Mouse (Mus musculus) forebrain, embryonic 14.5 days (tissue): ENCODE data around the gene Mrpl18. TPM values are rescaled to one million over a fixed set of nuclear protein-coding genes. Genes with fewer than 3 reads are reported as not detected.
A peak's percentile ranks its signal among the peaks of the same experiment; 100 is the strongest.

Experiments used
- ATAC-seq: fragments of 200-750 bp; cut with Nextera tagmentation; 2 replicates; pipeline ENCODE4 v1.8.0; 2017; ENCODE audit warnings: mild to moderate bottlenecking, moderate library complexity
- DNase-seq: peaks from one replicate; pipeline ENCODE4 v3.0.0-alpha.2; 2015; ENCODE audit warnings: low spot score
- H3K27ac ChIP-seq: fragments of 300-500 bp; sonication (generic); 2 replicates; pipeline ENCODE4 v1.5.1; 2014; ENCODE audit warnings: low read depth, mild to moderate bottlenecking, control low read depth, low read length, moderate library complexity
- H3K27me3 ChIP-seq: fragments of 300-500 bp; sonication (generic); replicated peaks from 2 replicates; pipeline ENCODE4 v1.6.1; 2014; ENCODE audit warnings: low read length, control low read depth, mixed read lengths; ENCODE audit not compliant: control insufficient read depth, insufficient read depth
- H3K36me3 ChIP-seq: fragments of 300-500 bp; sonication (generic); 2 replicates; pipeline ENCODE4 v1.6.1; 2014; ENCODE audit warnings: low read length, control low read depth; ENCODE audit not compliant: control insufficient read depth, insufficient read depth
- H3K4me1 ChIP-seq: fragments of 300-500 bp; sonication (generic); 2 replicates; pipeline ENCODE4 v1.6.1; 2014; ENCODE audit warnings: antibody characterized with exemption, low read length, control low read depth; ENCODE audit not compliant: control insufficient read depth, insufficient read depth
- H3K4me2 ChIP-seq: fragments of 300-500 bp; sonication (generic); 2 replicates; pipeline ENCODE4 v1.6.1; 2014; ENCODE audit warnings: mild to moderate bottlenecking, control low read depth, low read length
- H3K4me3 ChIP-seq: fragments of 300-500 bp; sonication (generic); 2 replicates; pipeline ENCODE4 v1.5.1; 2014; ENCODE audit warnings: low read depth, low read length, control low read depth
- H3K9ac ChIP-seq: fragments of 300-500 bp; sonication (generic); 2 replicates; pipeline ENCODE4 v1.6.1; 2014; ENCODE audit warnings: mild to moderate bottlenecking, low read length, control low read depth, moderate library complexity
- H3K9me3 ChIP-seq: fragments of 300-500 bp; sonication (generic); replicated peaks from 2 replicates; pipeline ENCODE4 v1.6.1; 2016; ENCODE audit warnings: low read length, control low read depth, mixed read lengths; ENCODE audit not compliant: control insufficient read depth
- WGBS: fragments of 180-500 bp; shearing (Covaris S2); extraction: QIAGEN DNeasy Blood & Tissue Kit; methylation state at CpG from one replicate; pipeline ENCODE4 v1.1.7; 2014; 5-methylcytosine and 5-hydroxymethylcytosine counted together
- polyA plus RNA-seq: library from polyadenylated mRNA; unstranded; fragments of >200 nt; fragmentation: Nextera tagmentation; extraction: Ambion mirVana; gene quantifications from 2 replicates; pipeline ENCODE4 v1.2.1, GENCODE M21; 2014

Mrpl18 gene
- polyA plus RNA-seq, 1 experiment from 2014 or later, result 113 TPM

DNA sequence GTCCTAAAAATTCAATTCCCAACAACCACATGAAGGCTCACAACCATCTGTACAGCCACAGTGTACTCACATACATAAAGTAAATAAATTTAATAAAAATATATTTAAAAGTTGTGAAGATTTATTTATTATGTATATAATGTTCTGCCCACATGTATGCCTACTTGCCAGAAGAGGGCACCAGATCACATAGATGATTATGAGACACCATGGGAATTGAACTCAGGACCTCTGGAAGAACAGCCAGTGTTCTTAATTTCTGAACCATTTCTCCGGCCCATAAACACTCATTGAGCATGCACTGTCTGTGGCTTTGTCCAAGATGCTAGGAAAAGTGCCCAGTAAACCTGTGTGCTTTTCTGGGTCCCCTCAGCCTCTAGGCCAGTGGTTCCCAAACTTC lies 34.9 kb downstream of the Mrpl18 start:
- no peaks in the 10 kb centered on the region for H3K9me3 ChIP-seq
- DNase-seq (no peak), ATAC-seq (no peak)
- H3K36me3 ChIP-seq, result no peaks in the 10 kb centered on the region
- no peak overlapping the region for H3K4me2 ChIP-seq
- no peaks in the 10 kb centered on the region for H3K27me3 ChIP-seq
- no peaks in the 10 kb centered on the region for H3K4me1 ChIP-seq
- H3K9ac ChIP-seq, result no peak overlapping the region
- 80% methylated on average over 1 of the region's 1 CpGs for WGBS
- H3K27ac ChIP-seq, result no peak overlapping the region
- H3K4me3 ChIP-seq, result no peak overlapping the region

DNA sequence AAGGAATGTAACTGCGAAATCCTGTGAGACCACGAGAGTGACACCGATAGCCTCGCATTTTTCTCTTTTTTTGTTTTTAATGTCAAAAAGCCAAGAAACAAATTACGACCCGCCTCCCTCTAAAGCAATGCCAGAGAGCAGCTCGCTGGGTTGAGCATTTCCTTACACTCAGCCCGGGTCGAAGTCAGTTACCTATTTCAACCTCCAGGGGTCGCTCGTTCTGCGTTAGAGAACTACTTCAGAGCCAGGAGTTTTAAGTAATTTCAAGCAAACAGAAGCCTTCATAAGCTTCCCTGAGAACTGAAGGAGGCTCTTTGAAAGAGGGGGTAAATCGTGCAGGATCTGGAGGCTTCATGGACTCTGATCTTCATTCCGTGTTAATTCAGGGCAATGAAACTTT lies 36.0 kb downstream of the Mrpl18 start:
- Histone ChIP-seq H3K27me3 (no peaks in the 10 kb centered on the region), H3K4me2 (peak overlapping the region; percentile 24; the same call in 1 of the 2 replicates), H3K4me3 (no peak overlapping the region), H3K36me3 (no peaks in the 10 kb centered on the region), H3K27ac (no peak overlapping the region), H3K9me3 (no peaks in the 10 kb centered on the region), H3K4me1 (no peaks in the 10 kb centered on the region), H3K9ac (no peak overlapping the region)
- 1% methylated on average over 14 of the region's 14 CpGs for WGBS
- ATAC-seq (peak; percentile 62), DNase-seq (peak; percentile 92)

DNA sequence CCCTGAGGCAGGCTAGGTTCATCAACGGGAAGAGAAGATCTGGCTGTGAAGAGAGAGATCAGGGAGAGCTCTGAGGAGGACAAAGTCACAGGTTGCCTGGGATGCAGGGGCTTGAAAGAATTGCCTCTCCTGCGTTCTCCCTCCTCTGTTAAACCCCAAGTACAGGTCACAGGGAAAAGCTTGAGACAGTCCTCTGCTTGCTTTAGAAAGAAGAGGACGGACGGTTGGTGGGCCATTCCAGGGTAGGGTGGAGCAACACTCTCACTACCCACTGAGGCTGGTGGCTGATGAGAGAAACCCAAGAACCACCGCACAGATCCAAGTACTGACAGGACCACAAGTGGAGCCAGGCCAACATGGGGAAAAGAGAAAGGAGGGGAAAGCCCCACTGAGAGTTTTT lies 40.4 kb downstream of the Mrpl18 start, which contains the start of gene Mrgprh:
Gene Mrgprh, plus strand, starts transcription at position 301 of the 400 bp plus-strand sequence.
- WGBS, result 83% methylated on average over 5 of the region's 5 CpGs
- Histone ChIP-seq H3K9ac (no peak within 1 kb of the TSS), H3K27me3 (no peaks in the 10 kb centered on the region), H3K4me3 (no peak within 1 kb of the TSS), H3K4me1 (no peaks in the 10 kb centered on the region), H3K4me2 (no peak within 1 kb of the TSS), H3K27ac (no peak within 1 kb of the TSS), H3K36me3 (no peaks in the 10 kb centered on the region), H3K9me3 (no peaks in the 10 kb centered on the region)
- ATAC-seq (no peak), DNase-seq (no peak)

DNA sequence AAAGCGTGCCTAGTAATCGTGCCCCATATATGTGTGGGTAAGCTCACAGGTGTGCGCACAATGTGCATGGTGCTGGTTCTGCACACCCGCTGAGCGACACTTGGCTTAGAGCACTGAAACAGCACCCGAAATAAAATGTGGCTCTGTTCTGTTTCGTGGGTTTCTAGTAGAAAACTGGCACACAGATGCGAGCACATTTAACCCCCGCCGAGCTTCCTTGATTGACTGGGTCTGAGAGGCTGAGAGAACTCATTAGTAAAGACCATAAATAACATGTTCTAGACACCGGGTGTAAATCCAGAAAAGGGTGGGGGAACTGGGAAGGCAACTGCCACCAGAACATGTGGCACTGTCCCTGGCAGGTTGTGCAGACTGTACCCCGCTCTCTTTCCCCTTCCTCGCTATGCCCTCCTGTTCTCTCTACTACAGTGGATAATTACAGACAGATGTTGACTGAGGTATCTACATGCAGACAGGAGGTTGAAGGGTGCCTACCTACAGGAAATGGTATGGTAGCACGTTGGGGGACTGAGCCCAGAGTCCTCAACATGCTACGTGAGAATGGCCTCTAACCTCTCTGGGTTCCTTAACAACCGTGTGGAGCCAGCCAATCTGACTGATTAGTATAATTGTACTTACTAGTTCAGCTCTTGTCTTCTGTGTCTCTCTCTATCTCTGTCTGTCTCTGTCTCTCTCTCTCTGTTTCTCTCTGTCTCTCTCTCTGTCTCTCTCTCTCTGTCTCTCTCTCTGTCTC lies 43.7 kb downstream of the Mrpl18 start:
- 72% methylated on average over 16 of the region's 16 CpGs for WGBS

DNA sequence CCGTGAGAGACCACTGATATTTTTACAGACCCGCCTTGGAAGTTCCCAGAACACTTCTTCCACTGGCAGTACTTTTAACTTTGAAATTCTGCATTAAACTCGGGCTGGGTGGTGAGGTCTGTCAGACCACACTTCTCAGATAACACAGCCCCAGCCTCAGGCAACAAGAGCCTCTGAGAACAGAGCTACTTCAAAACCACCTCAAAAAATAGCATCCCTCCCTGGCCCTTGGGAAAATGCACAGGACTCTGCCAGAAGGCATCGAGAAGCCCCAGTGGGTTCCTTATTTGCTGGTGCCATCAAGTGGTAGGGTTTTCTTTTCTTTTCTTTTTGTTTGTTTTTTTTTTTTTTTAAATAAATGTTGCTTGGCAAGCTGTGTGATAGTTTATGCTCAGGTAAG lies 47.5 kb downstream of the Mrpl18 start:
- no peak overlapping the region for H3K4me2 ChIP-seq
- H3K27me3 ChIP-seq, result no peaks in the 10 kb centered on the region
- 57% methylated on average over 4 of the region's 4 CpGs for WGBS
- no peaks in the 10 kb centered on the region for H3K36me3 ChIP-seq
- H3K9me3 ChIP-seq, result no peaks in the 10 kb centered on the region
- ATAC-seq (no peak), DNase-seq (no peak)
- no peak overlapping the region for H3K9ac ChIP-seq
- no peak overlapping the region for H3K27ac ChIP-seq
- H3K4me1 ChIP-seq, result no peaks in the 10 kb centered on the region
- H3K4me3 ChIP-seq, result no peak overlapping the region

More for the DNA sequence above, 43.7 kb downstream of the Mrpl18 start:
- ATAC-seq, result no peak
- Histone ChIP-seq H3K9ac (no peak overlapping the region), H3K36me3 (no peaks in the 10 kb centered on the region), H3K4me1 (no peaks in the 10 kb centered on the region), H3K4me3 (no peak overlapping the region), H3K27me3 (no peaks in the 10 kb centered on the region), H3K4me2 (no peak overlapping the region), H3K27ac (no peak overlapping the region), H3K9me3 (no peaks in the 10 kb centered on the region)
- DNase-seq, result no peak

DNA sequence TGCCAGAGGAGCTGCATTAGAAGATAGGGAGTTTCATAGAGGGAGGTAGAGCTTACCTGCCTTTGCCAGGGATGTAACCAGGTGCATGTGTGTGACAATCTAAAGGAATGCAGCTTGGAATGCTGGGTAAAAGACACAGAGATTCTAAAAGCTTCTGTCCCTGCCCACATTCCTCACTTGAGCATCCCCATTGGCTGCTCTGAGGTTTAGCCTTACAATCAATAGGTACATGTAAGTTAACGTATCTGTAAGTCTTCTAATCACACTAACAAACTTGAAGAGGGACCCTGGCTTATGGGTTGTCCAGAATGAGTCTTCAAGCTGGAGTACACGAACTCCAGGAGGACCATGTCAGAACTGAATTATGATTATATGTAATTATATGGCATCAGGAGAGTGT lies 48.1 kb downstream of the Mrpl18 start, which contains the start of gene Mas1:
Gene Mas1, minus strand, starts transcription at position 101 of the 400 bp plus-strand sequence.
- ATAC-seq (no peak), DNase-seq (no peak)
- Histone ChIP-seq H3K4me3 (no peak within 1 kb of the TSS), H3K4me2 (no peak within 1 kb of the TSS), H3K9me3 (no peaks in the 10 kb centered on the region), H3K4me1 (no peaks in the 10 kb centered on the region), H3K27me3 (no peaks in the 10 kb centered on the region), H3K27ac (no peak within 1 kb of the TSS), H3K36me3 (no peaks in the 10 kb centered on the region), H3K9ac (no peak within 1 kb of the TSS)
- WGBS, result 75% methylated on average over 2 of the region's 2 CpGs

DNA sequence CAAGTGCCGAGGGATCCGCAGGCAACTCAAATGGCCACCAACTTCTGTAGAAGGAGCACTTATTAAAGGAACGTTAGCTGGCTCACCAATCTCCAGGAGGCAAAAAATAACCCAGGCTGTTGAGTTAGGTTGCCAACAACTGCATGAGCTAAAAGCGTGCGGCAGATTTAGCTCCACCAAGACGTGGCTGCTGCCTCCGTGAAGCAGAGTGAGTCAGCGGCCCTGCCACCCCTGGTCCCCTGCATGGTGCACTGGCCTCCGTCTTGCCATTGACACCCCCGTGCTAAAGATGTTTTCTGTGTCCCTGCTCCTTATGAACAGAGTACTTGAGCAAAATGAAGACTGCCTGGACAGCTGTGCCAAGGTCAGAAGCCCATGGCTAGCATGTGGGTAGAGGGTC lies 49.3 kb downstream of the Mrpl18 start:
- no peaks in the 10 kb centered on the region for H3K4me1 ChIP-seq
- ATAC-seq (no peak), DNase-seq (no peak)
- no peak overlapping the region for H3K9ac ChIP-seq
- no peaks in the 10 kb centered on the region for H3K9me3 ChIP-seq
- no peaks in the 10 kb centered on the region for H3K36me3 ChIP-seq
- no peak overlapping the region for H3K27ac ChIP-seq
- 83% methylated on average over 10 of the region's 10 CpGs for WGBS
- H3K27me3 ChIP-seq, result no peaks in the 10 kb centered on the region
- H3K4me2 ChIP-seq, result no peak overlapping the region
- H3K4me3 ChIP-seq, result no peak overlapping the region

DNA sequence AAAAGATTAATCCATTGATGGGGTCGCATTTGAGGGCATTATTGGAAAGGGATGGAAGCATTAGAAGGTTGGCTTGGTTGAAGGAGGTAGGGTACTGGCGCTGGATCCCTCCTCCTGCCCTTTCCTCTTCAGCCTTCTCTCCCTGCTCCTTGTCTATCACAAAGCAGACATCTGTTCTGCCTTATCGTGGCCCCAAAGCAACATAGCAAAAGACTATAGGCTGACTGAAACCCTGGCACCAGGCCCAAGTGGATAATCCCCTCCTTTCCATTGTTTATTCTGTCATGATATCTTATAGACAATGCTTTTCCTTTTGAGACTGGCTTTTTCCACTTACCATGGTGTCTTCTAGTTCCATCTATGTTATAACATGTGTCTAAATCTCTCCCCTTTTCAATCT lies 50.7 kb downstream of the Mrpl18 start:
- ATAC-seq, result no peak
- Histone ChIP-seq H3K4me2 (no peak overlapping the region), H3K27me3 (no peaks in the 10 kb centered on the region), H3K4me3 (no peak overlapping the region), H3K9me3 (no peaks in the 10 kb centered on the region), H3K36me3 (no peaks in the 10 kb centered on the region), H3K27ac (no peak overlapping the region), H3K4me1 (no peaks in the 10 kb centered on the region), H3K9ac (no peak overlapping the region)
- WGBS, result 51% methylated on average over 3 of the region's 3 CpGs
- no peak for DNase-seq

DNA sequence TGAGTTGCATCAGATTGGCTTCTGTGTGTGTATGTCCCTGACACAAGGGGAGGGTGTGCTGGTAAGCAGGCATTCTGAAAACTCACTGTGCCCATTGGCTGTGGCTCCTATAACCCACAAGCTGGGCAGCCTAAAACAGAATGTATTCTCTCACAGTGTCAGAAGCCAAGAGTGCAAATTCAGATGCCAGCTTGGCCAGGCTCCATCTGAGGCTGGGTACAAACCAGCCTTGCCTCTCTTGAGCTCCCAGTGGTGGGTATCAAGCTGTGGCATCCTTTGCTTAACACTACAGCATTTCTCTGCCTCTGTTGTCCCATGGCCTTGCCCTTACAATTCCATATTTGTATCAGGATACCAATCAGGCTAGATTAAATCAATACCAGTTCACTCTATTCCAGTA lies 52.0 kb downstream of the Mrpl18 start:
- ATAC-seq, result no peak
- Histone ChIP-seq H3K4me1 (no peaks in the 10 kb centered on the region), H3K9me3 (no peaks in the 10 kb centered on the region), H3K4me3 (no peak overlapping the region), H3K9ac (no peak overlapping the region), H3K4me2 (no peak overlapping the region), H3K27me3 (no peaks in the 10 kb centered on the region), H3K27ac (no peak overlapping the region), H3K36me3 (no peaks in the 10 kb centered on the region)
- DNase-seq, result no peak
